Mouse (Mus musculus) lung, adult 2 months (tissue): ENCODE results near the gene Mrpl48. TPM values are rescaled to one million over a fixed set of nuclear protein-coding genes. Genes with fewer than 3 reads are reported as not detected.

ENCODE experiments used
- DNase-seq: peaks from one replicate; pipeline ENCODE4 v3.0.0; 2022
- H3K4me1 ChIP-seq: fragments of 200-500 bp; 2 replicates; pipeline ENCODE4 v1.6.1; 2011; ENCODE audit warnings: low read length; ENCODE audit not compliant: control insufficient read depth, insufficient read depth
- H3K4me3 ChIP-seq: fragments of 200-500 bp; replicated peaks from 2 replicates; pipeline ENCODE3; 2011; ENCODE audit warnings: low read depth, mild to moderate bottlenecking, control low read depth, low read length; ENCODE audit errors: extremely low read depth
- CTCF ChIP-seq: fragments of 200-500 bp; IDR thresholded peaks from 2 replicates; pipeline ENCODE4 v1.5.1; 2011; ENCODE audit warnings: mild to moderate bottlenecking, low read length, control low read depth; ENCODE audit not compliant: insufficient read depth
- POLR2A ChIP-seq: fragments of 200-500 bp; IDR thresholded peaks from 2 replicates; pipeline ENCODE4 v1.6.1; 2011; ENCODE audit warnings: low read depth, mild to moderate bottlenecking, control low read depth, low read length, borderline replicate concordance; ENCODE audit errors: extremely low read depth
- WGBS: fragments of 180-500 bp; shearing (Covaris S2); methylation state at CpG from one replicate; pipeline ENCODE4 v1.1.7; 2018; 5-methylcytosine and 5-hydroxymethylcytosine counted together
- polyA plus RNA-seq: library from polyadenylated mRNA; depleted of rRNA; stranded (reverse); fragments of >200 nt; gene quantifications from 2 replicates; pipeline ENCODE4 v1.2.3, GENCODE M21; 2012; rRNA removed

The Mrpl48 gene
- polyA plus RNA-seq: 5.9 and 10.4 TPM in 2 replicates

DNA sequence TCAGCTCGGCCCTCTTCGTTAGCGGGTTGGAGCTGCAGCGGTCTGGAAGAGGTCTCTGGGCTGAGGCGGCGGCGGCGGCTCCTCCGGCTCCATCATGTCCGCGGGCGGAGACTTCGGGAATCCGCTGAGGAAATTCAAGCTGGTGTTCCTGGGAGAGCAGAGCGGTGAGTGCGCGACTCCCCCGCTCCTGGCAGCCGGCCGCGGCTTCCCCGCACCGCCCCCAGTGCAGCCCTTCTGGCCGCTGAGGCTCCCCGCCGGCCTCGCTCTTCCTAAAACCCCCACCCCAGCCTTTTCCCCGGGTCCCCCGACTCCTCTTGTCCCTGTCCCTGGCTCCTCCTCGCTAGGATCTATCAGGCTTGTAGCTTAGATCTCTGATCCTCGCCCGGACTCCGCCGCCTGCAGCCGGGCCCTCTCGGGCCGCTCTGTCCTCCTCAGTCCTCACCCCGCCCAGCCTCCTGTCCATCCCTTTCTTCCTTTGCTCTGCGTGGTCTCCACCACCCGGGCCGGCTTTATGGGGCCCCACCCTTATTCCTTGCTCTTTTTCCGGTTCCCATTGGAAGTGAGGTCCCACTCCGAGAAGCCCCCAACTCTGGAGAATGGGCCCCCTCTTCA lies at the start of gene Mrpl48:
Gene Mrpl48, minus strand, starts transcription at position 172 of the 612 bp plus-strand sequence.
- no peak for TF ChIP-seq POLR2A
- TF ChIP-seq CTCF: no peak
- Histone ChIP-seq H3K4me1 (peaks cover 4% of the 10 kb centered on the region), H3K4me3 (peak within 1 kb of the TSS; percentile 88)
- WGBS: under 1% methylated on average over 43 of the region's 43 CpGs
- no peak for DNase-seq

DNA sequence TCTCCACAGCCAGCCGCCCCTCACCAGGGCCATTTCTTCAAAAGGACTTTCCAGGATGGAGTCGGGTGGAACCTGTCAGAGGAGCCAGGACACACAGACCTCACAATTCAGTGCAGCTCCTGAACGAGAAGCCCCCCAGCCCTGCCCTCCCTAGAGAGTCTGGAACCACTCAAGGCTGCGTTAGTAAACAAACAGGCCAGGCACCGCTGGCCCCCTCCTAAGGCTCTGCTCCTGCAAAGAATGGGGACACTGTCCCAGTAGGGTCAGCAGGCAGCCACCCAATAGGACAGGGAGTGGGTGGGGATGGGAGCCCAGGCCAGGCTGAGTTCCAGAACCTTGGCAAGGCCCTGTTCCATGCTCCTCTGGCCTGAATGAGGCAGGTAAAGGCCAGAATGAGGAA lies 48.6 kb upstream of the Mrpl48 start:
- no peak overlapping the region for H3K4me3 ChIP-seq
- 35% methylated on average over 5 of the region's 5 CpGs for WGBS
- no peak for TF ChIP-seq CTCF
- no peak for TF ChIP-seq POLR2A
- no peaks in the 10 kb centered on the region for H3K4me1 ChIP-seq
- no peak for DNase-seq

DNA sequence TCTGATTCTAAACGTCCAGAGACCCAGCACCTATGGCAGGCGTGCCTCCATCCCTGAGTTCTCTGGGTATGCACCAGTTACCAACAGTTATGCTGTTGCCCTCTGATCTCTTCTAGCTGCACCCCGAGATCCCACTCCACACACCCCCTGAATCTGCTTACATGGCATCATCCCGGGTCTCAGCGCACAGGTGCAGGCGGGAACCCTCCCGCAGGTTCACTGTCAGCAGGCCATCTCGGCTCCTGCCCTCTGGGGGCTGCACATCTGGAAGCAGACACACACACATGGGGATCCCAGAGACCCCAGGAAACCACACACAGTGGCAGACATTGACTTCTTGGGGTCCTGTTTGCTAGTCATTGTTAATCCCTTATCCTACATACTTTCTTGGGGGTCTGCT lies 46.3 kb upstream of the Mrpl48 start:
- Histone ChIP-seq H3K4me3 (no peak overlapping the region), H3K4me1 (0 out of 2 replicates have a peak, but pooled peaks cover 3% of the 10 kb centered on the region)
- WGBS: 87% methylated on average over 8 of the region's 8 CpGs
- TF ChIP-seq CTCF: no peak
- no peak for TF ChIP-seq POLR2A
- no peak for DNase-seq

DNA sequence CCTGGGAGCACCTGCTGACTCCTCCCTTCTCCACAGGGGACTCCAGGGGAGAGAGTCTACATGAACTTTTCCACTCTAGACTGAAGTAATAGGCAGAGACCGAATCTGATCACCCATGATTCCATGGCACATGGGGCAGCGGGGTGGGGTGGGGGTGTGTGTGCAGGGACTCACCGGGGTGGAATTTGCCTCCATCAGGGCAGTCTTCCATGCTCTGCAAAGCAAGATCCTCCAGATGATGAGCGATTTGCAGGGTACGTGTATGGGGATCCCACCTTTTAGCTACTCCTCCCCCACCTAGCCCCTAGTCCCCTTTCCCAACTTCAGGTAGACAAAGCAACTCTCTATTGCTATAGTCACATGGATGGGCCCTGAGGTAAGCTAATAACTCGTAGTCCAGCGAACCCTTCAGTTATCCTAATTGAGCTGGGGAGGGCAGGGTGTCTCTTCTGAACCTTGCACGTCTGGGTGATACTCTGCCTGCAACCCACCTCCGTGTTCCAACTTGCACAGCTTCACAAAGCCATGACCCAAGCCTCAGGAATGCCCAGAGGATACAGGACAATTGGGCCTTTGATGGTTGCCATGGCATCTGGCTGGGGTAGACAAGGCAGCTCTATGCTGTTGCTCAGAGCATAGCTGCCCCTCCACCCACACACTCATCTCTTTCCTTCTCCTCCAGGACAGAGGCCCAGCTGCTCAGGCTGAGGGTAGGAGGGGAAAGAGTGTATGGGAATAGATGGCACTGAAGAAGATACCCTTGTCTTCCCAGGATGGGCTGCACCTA lies 45.6 kb upstream of the Mrpl48 start:
- Histone ChIP-seq H3K4me1 (0 out of 2 replicates have a peak, but pooled peaks cover 4% of the 10 kb centered on the region), H3K4me3 (no peak overlapping the region)
- WGBS: 85% methylated on average over 9 of the region's 9 CpGs
- DNase-seq: peak; percentile 1
- TF ChIP-seq POLR2A (no peak), CTCF (no peak)

GRCm38 (mm10) chr7:100651011-100651410 lies 42.9 kb upstream of the Mrpl48 start:
- H3K4me1 ChIP-seq: 0 out of 2 replicates have a peak, but pooled peaks cover 7% of the 10 kb centered on the region
- WGBS: 50% methylated on average over 4 of the region's 4 CpGs
- no peak overlapping the region for H3K4me3 ChIP-seq
- TF ChIP-seq POLR2A (no peak), CTCF (no peak)
- no peak for DNase-seq

DNA sequence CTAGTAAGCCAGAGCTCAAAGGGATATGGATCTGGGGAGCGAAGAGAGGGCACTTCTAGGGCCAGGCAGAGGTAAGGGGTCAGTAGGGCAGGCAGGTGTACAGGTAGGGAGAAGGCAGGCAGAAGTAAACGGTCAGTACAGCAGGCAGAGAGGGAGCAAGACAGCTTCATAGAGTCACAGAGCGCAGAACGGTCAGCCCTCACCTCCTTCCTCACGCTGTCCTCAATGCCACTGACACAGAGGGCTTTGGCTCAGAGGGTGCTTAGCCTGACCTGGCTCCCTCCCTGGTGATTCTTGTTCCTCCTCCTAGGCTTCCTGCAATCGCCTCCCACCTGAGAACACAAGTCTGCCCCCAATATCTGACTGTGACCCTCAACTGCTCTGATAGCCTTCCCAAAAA lies 42.3 kb upstream of the Mrpl48 start:
- TF ChIP-seq POLR2A (no peak), CTCF (no peak)
- no peak for DNase-seq
- H3K4me1 ChIP-seq: 0 out of 2 replicates have a peak, but pooled peaks cover 7% of the 10 kb centered on the region
- 80% methylated on average over 6 of the region's 6 CpGs for WGBS
- no peak overlapping the region for H3K4me3 ChIP-seq

DNA sequence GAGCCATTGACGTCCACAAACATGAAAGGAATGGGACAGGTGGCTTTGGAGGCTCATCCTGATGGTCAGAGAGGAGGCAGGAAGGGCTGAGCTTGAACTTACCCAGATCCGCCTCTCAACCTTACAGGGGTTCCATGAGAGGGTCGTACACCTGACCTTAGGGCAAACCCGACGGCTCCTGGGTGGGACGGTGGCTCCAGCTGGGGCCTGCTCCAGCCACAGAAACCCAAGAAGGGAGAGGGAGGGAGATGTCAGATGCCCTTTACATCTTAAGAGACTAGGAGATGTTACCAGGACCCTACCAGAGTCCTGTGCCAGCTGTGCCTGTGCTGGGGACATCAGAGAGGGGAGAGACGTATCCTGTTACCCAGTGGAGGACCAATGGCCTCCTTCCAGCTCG lies 41.7 kb upstream of the Mrpl48 start:
- WGBS: 78% methylated on average over 8 of the region's 8 CpGs
- no peak for DNase-seq
- no peak overlapping the region for H3K4me3 ChIP-seq
- no peak for TF ChIP-seq CTCF
- TF ChIP-seq POLR2A: no peak
- H3K4me1 ChIP-seq: 0 out of 2 replicates have a peak, but pooled peaks cover 7% of the 10 kb centered on the region

DNA sequence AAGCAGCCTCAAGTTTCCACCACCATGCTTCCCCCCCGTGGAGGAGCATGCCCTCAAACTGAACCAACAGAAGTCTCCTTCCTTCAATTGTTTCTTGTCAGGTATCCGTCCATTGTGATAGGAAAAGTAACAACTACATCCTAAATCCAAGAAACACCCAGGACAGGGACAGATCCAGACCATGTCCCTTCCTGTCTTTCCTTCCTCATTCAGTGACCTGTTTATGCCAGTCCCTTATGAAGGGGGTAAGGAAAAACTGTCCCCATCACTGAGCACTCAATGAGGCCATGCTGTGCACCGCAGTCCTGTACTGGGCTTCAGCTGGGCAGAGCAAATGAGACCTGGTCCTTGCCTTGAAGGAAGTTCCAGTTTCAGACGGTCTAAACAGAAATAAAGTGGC lies 41.0 kb upstream of the Mrpl48 start:
- DNase-seq: no peak
- 46% methylated on average over 4 of the region's 4 CpGs for WGBS
- 0 out of 2 replicates have a peak, but pooled peaks cover 7% of the 10 kb centered on the region for H3K4me1 ChIP-seq
- no peak for TF ChIP-seq CTCF
- TF ChIP-seq POLR2A: no peak
- H3K4me3 ChIP-seq: no peak overlapping the region

DNA sequence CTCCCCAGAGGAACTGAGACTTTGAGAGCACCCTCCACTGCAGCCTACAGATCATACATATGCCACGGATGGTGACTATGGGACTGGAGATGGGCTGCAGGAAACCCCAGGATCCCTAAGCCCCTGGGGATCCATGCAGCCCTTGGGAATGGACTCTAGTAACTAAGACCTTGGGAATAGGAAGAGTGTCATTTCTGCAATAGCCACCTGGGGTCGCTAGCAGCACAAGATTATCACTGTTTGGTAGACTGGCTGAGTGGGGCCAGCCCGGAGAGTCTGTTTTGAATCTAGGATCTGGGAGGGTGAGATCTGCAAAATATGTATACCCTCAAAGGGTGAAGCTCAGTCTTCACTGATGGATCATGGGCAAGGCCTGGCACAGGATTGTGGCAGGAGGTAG lies 37.0 kb upstream of the Mrpl48 start:
- DNase-seq: peak; percentile 53
- Histone ChIP-seq H3K4me3 (no peak overlapping the region), H3K4me1 (0 out of 2 replicates have a peak, but pooled peaks cover 7% of the 10 kb centered on the region)
- WGBS: 20% methylated on average over 3 of the region's 3 CpGs
- TF ChIP-seq POLR2A: no peak
- TF ChIP-seq CTCF: peak; percentile 47; the same call in 1 of the 2 replicates
